Mouse (Mus musculus): ENCODE measurements around the gene Hba-a2.

- TF ChIP-seq POLR2A (IDR thresholded peaks at IDR 0.05; ENCODE audit: control insufficient read depth, extremely low read depth, insufficient read depth, low read length, poor library complexity): no peak
- no peak for TF ChIP-seq CTCF (IDR thresholded peaks at IDR 0.05; ENCODE audit: borderline replicate concordance, control insufficient read depth, extremely low read depth, insufficient read depth, low read length, poor library complexity)
Observed at GRCm38 (mm10) chr11:32285031-32285775, 11.1 kb upstream of the Hba-a2 start.

All from thymus, adult 2 months (tissue).